Mouse (Mus musculus) liver, adult 2 months (tissue): ENCODE measurements around the gene Olfr1441. TPM values are rescaled to one million over a fixed set of nuclear protein-coding genes. Genes with fewer than 3 reads are reported as not detected.

ENCODE experiments used
- DNase-seq: peaks from one replicate; pipeline ENCODE4 v3.0.0-alpha.2; 2011; ENCODE audit warnings: low read depth, low spot score; ENCODE audit errors: extremely low read depth
- H3K27ac ChIP-seq: fragments of 200-500 bp; replicated peaks from 2 replicates; pipeline ENCODE4 v1.5.1; 2012; ENCODE audit warnings: low read depth, mild to moderate bottlenecking, control low read depth, inconsistent platforms, low read length; ENCODE audit not compliant: insufficient read depth
- H3K27me3 ChIP-seq: fragments of 200-500 bp; 2 replicates; pipeline ENCODE4 v1.6.1; 2012; ENCODE audit warnings: mild to moderate bottlenecking, moderate library complexity, low read length, inconsistent platforms; ENCODE audit not compliant: control insufficient read depth, insufficient read depth
- H3K36me3 ChIP-seq: fragments of 200-500 bp; 2 replicates; pipeline ENCODE4 v1.6.1; 2012; ENCODE audit warnings: low read length, inconsistent platforms; ENCODE audit not compliant: control insufficient read depth, insufficient read depth
- H3K4me1 ChIP-seq: fragments of 200-500 bp; 2 replicates; pipeline ENCODE4 v1.6.1; 2011; ENCODE audit warnings: low read length; ENCODE audit not compliant: control insufficient read depth, insufficient read depth
- H3K4me3 ChIP-seq: fragments of 200-500 bp; 2 replicates; pipeline ENCODE4 v1.5.1; 2011; ENCODE audit warnings: low read depth, mild to moderate bottlenecking, control low read depth, low read length, moderate library complexity; ENCODE audit not compliant: insufficient read depth
- H3K79me2 ChIP-seq: fragments of 200-500 bp; 2 replicates; pipeline ENCODE4 v1.6.1; 2012; ENCODE audit warnings: inconsistent platforms, mild to moderate bottlenecking, low read length, moderate library complexity; ENCODE audit not compliant: control insufficient read depth, insufficient read depth
- H3K9ac ChIP-seq: fragments of 200-500 bp; 2 replicates; pipeline ENCODE4 v1.6.1; 2012; ENCODE audit warnings: low read depth, mild to moderate bottlenecking, control low read depth, inconsistent platforms, low read length
- CTCF ChIP-seq: fragments of 200-500 bp; IDR thresholded peaks from 2 replicates; pipeline ENCODE4 v1.5.1; 2011; ENCODE audit warnings: low read depth, low read length, control low read depth
- POLR2A ChIP-seq: fragments of 200-500 bp; IDR thresholded peaks from 2 replicates; pipeline ENCODE4 v1.6.1; 2011; ENCODE audit warnings: low read length, control low read depth; ENCODE audit not compliant: insufficient read depth; ENCODE audit errors: extremely low read depth
- WGBS: fragments of 180-500 bp; shearing (Covaris S2); methylation state at CpG from one replicate; pipeline ENCODE4 v1.1.7; 2018; 5-methylcytosine and 5-hydroxymethylcytosine counted together
- polyA plus RNA-seq: library from polyadenylated mRNA; depleted of rRNA; stranded (reverse); fragments of >200 nt; gene quantifications from 2 replicates; pipeline ENCODE4 v1.2.3, GENCODE M21; 2012
- total RNA-seq: library from RNA; depleted of rRNA; stranded (reverse); fragments of >200 nt; gene quantifications from 2 replicates; pipeline ENCODE4 v1.2.3, GENCODE M21; 2014

Gene Olfr1441
- total and polyA plus RNA-seq, 2 experiments = not detected

DNA sequence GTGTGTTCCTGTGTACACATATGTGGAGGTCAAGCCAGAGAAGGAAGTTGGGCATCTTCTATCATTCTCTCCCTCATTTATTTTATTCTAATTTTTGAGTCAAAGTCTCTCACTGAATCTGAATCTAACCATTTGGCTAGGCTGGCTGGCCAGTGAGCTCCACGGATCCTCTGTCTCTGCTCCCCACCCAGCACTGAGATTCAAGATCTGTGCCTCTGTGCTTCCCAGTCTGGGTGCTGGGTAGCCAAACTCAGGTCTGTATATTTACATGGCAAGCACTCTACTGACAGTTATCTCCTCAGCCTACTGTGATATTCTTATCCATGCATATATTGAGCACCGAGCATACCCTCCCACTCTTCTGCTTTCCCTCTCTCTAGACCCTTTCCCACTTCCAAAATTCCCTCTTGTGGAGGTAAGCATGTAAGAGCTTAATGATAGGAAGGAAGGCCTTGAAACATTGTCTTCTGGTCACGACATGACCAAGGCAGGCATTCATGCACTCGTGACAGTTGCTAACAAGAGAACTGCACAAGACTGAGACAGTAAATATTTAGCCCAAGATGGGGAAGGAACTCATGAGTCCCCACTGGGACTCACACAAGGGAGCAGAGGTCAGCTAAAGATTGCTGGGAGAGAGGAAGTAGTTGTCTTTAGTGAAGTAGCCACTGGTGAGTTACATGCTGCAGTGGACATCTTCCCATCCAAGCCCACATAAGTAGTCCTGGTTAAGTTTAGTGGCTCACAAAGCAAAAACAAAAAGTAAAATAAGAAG lies 18.7 kb downstream of the Olfr1441 start:
- TF ChIP-seq CTCF (no peak), POLR2A (no peak)
- H3K4me1 ChIP-seq = peaks cover 12% of the 10 kb centered on the region
- no peaks in the 10 kb centered on the region for H3K79me2 ChIP-seq
- H3K9ac ChIP-seq = no peak overlapping the region
- 67% methylated on average over 4 of the region's 4 CpGs for WGBS
- H3K27me3 ChIP-seq = no peaks in the 10 kb centered on the region
- DNase-seq = peak; percentile 54
- H3K4me3 ChIP-seq = no peak overlapping the region
- peak overlapping the region; percentile 69 for H3K27ac ChIP-seq
- no peaks in the 10 kb centered on the region for H3K36me3 ChIP-seq

DNA sequence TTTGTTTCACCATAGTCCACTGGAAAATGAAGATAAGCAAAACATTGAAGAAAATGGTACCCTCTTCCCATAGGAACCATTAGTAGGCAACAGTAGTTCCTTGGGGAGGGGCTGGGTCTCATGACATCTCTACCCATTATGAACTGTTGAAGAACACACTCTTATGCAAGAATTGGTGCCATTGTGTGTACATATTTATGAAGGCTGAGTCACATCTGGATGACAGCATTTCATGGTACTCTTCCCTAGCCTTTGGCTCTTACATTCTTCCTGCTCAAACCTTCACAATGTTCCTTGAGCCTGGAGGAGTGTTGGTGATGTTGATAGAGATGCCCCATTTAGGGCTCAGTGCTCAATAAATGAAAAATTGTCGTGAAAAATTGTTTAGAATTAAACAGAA lies 22.3 kb downstream of the Olfr1441 start:
- Histone ChIP-seq H3K27ac (peak overlapping the region; percentile 55), H3K4me3 (no peak overlapping the region), H3K4me1 (peaks cover 12% of the 10 kb centered on the region), H3K79me2 (no peaks in the 10 kb centered on the region), H3K9ac (no peak overlapping the region), H3K36me3 (no peaks in the 10 kb centered on the region), H3K27me3 (no peaks in the 10 kb centered on the region)
- TF ChIP-seq POLR2A (no peak), CTCF (no peak)
- WGBS = 38% methylated on average over 1 of the region's 1 CpGs
- DNase-seq = no peak

DNA sequence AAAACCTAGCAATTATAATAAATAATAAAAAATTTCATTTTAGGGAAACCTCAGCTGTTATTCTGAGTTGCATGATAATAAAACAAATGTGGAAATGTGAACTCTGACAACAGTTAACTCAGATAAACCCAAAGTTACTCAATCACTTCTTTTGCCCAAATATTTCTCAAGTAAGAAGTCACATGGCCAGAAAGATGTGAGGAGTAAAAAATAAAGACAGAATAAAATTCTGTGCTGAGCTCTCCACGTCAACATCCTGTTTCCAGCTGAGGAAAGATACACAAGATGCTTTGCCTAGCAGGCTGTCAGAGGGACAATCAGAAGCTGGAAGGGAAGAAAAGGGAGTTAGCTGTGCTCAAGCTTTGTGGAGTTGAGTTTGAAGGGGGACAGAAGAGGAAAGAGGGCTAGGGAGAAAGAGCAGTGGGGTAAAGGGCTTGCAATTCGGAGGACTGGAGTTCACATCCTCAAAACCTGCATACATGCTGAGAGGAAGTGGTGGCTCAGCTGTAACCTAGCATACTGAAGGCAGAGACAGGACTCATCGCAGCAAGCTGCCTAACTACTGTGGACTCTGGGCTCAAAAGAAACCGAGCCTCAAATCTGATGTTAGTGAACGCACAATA lies 23.0 kb downstream of the Olfr1441 start:
- Histone ChIP-seq H3K9ac (peak overlapping the region; percentile 55), H3K79me2 (no peaks in the 10 kb centered on the region), H3K4me1 (peaks cover 14% of the 10 kb centered on the region), H3K27me3 (no peaks in the 10 kb centered on the region), H3K27ac (peak overlapping the region; percentile 80), H3K4me3 (no peak overlapping the region), H3K36me3 (no peaks in the 10 kb centered on the region)
- 45% methylated on average over 5 of the region's 5 CpGs for WGBS
- TF ChIP-seq CTCF = no peak
- TF ChIP-seq POLR2A = no peak
- peak; percentile 86 for DNase-seq

DNA sequence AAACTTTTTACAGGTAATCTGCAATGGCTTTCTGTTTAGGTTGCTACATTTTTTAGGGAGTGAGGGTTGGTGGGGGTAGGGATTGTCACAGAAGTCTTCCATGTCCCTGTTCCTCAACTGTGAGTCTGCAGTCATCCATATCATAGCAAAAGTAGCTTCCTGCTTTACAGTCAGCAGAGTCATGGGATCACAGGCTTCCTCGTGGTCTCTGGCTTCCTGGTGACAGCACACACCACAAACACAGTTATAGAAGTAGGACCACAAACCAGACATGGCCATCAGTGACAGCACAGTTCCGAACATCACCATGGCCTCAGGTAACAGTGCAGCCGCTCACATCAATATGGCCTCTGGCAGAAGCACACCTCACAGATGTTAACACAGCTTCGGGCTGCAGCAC lies 25.3 kb downstream of the Olfr1441 start:
- no peak for DNase-seq
- TF ChIP-seq CTCF (no peak), POLR2A (no peak)
- 74% methylated on average over 4 of the region's 4 CpGs for WGBS
- no peak overlapping the region for H3K4me3 ChIP-seq
- H3K27me3 ChIP-seq = no peaks in the 10 kb centered on the region
- H3K79me2 ChIP-seq = no peaks in the 10 kb centered on the region
- H3K36me3 ChIP-seq = no peaks in the 10 kb centered on the region
- H3K9ac ChIP-seq = no peak overlapping the region
- H3K27ac ChIP-seq = no peak overlapping the region
- peaks cover 18% of the 10 kb centered on the region for H3K4me1 ChIP-seq

DNA sequence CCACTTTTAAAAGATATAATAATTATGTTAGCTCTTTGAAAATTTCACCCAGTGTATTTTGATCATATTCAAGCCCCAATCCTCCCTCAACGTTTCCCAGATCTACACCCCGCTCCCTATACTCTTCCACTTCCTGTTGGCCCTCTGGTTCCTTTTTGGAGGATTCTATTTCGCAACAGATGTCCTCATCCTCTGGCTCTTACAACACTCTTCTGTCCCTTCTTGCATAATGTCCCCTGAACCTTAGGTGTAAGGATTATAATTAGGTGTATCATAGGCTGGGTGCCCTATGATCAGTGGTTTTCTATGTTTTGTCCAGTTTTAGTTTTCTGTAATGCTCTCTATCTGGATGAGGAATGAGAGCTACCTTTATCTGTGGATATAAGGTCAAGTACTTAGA lies 27.8 kb downstream of the Olfr1441 start:
- DNase-seq = peak; percentile 94
- no peak for TF ChIP-seq POLR2A
- TF ChIP-seq CTCF = no peak
- no peak overlapping the region for H3K9ac ChIP-seq
- no peaks in the 10 kb centered on the region for H3K36me3 ChIP-seq
- no peak overlapping the region for H3K4me3 ChIP-seq
- no peaks in the 10 kb centered on the region for H3K27me3 ChIP-seq
- 5% methylated on average over 3 of the region's 3 CpGs for WGBS
- H3K27ac ChIP-seq = no peak overlapping the region
- H3K79me2 ChIP-seq = no peaks in the 10 kb centered on the region
- peaks cover 13% of the 10 kb centered on the region for H3K4me1 ChIP-seq

DNA sequence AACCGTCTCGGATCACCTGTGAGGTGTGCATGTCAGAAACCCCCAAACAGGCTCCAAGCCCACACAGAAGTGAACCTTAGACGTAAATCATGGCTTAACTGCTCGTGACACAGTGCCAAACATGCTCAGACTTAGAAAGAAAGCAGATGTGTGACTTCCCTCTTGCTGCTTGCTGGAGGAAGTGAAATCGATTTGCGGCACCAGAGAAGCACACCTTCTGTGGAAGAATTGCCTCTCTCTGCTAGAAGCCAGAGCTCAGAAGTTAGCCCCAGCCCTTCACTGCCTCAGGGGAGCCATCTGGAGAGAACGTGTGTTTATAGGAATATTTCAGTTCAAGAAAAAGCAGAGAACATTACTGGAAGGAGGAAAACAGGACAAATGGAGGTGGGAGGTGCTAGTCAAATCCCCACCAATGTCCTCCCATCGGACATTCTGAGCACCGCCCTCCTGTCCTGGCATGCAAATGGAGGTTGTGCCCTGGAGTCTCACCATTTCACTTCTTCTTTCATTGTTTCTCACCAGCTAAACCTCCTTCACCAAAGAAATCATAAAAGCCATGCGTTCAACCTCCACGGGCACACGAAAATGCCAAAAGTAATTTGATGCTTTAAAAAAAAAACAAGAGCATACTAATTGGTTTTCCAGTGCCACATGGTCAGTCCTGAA lies 40.3 kb downstream of the Olfr1441 start:
- no peaks in the 10 kb centered on the region for H3K79me2 ChIP-seq
- DNase-seq = no peak
- no peak for TF ChIP-seq POLR2A
- no peak for TF ChIP-seq CTCF
- H3K27me3 ChIP-seq = no peaks in the 10 kb centered on the region
- no peaks in the 10 kb centered on the region for H3K36me3 ChIP-seq
- H3K4me1 ChIP-seq = no peaks in the 10 kb centered on the region
- H3K27ac ChIP-seq = peak overlapping the region; percentile 68; the same call in 1 of the 2 replicates
- H3K9ac ChIP-seq = no peak overlapping the region
- no peak overlapping the region for H3K4me3 ChIP-seq
- WGBS = 82% methylated on average over 12 of the region's 12 CpGs
